Mouse (Mus musculus): ENCODE measurements around the gene Itpr1. TPM values are rescaled to one million over a fixed set of nuclear protein-coding genes. Genes with fewer than 3 reads are reported as not detected.
A peak's percentile ranks its signal among the peaks of the same experiment; 100 is the strongest.

Gene Itpr1
- total RNA-seq, 2 experiments from 2014 or later, result 34.0 to 35.5 TPM

DNA sequence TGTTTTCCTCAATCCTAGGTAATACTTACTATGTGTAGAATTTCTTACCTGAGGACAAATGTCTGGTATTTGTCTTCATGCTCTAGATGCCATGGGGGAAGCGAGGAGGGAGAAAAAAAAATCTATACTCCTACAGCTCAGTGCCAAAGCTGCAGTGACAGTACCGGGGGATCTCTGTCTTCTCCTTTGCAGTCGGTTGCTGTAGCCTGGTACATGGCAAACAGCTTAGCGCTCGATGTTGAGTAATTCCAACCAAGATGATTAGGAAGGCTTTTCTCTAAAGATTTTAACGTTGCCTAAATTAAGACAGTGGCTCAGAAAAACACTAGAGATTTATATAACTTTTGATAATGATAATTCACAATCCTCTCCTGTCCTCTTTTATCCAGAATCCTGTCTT, 221.9 kb downstream of the Itpr1 start:
- no peak for DNase-seq (ENCODE audit: low spot score in 2 of 2)

DNA sequence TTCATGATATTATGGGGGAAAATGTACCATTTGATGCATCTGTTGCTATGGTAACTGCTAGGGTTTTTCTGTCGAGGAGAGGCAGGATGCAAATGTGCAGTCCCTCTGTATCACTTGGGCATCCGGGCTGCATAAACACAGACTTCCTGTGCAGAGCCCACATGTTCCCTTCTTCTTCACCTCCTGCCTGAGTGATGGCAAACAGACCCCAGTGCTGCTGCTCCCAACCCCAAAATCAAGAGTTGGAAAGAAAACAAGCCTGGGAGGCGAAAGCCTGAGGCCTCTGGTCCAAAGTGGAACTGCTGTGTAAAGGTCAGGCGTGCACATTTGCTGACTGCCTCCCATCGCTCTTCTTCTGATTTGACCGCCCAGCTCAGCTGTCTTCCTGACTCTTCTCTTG, 222.6 kb downstream of the Itpr1 start:
- DNase-seq (ENCODE audit: low spot score in 2 of 2), result no peak

DNA sequence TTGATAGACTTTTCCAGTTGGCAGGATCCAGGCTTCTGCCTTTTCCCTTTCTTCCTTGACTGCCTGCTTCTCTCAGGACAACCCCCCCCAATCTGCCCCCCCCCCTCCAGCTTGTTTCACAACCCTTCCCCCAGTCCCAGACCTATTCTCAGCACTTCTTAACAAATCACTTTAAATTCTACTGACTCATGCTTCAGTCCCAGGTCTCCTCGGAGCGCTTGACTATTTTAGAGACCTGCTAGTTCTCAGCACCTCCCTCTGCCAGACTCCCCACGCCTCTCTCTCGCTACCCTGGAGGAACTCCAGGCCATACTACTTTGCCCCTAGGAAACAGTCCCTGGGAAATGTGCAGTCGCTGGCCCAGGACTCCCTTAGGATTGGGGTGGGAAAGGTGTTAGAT, 223.7 kb downstream of the Itpr1 start:
- DNase-seq (ENCODE audit: low spot score in 2 of 2), result no peak

DNA sequence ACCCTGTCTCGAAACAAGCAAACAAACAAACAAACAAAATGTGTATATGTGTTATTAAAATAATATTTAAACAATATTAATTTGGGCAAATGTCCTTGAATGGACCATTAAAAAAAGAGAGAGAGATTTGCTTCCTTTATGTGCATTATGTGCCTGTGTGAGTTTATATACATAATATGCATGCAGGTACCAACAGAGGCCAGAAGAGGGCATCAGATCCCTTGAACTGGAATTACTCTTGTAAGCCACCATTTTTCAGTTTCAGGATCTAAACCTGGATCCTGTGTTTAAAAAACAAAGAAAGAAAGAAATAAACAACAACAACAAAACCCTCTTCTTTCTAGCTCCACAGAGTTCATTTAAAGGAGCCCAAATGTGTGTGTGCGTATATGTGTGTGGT, 228.4 kb downstream of the Itpr1 start:
- DNase-seq (ENCODE audit: low spot score in 2 of 2), result no peak

DNA sequence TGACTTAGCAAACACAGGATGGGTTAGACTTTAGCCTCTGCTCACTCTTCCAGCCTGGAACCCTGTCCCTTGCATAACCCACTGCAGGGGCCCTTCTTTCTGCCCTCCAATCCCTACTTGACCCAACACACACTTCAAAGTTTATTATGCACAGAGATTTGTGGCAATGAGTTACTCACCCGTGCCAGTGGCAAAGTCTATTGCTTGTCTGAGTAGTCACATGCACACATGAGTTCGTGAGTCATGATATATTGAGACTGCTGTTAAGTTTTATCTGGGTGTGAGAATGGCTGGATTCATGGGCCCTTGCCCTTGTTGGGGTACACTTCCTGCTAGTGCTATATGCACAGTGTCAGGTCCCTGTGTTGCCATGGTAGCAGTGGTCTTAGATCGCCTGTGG, 229.4 kb downstream of the Itpr1 start:
- no peak for DNase-seq (ENCODE audit: low spot score in 2 of 2)

DNA sequence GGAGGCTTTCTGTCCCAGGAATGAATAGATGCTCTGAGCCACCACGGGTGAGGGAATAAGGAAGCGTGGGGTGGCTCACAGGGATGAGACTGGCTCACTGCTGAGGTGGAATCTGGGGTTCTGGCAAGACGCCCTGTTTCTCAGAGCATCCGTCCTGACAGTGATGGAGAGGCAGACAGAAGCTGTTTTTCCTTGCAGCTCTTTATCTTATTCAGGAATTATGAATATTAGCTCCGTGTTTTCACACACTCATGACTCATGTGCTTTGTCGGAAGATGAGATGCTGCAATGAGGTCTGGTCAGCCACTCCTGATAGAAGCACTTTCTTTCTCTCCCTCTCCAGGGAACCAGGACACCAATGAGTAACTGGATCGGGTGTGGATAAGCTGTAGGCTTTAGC, 231.5 kb downstream of the Itpr1 start:
- no peak for DNase-seq (ENCODE audit: low spot score in 2 of 2)

DNA sequence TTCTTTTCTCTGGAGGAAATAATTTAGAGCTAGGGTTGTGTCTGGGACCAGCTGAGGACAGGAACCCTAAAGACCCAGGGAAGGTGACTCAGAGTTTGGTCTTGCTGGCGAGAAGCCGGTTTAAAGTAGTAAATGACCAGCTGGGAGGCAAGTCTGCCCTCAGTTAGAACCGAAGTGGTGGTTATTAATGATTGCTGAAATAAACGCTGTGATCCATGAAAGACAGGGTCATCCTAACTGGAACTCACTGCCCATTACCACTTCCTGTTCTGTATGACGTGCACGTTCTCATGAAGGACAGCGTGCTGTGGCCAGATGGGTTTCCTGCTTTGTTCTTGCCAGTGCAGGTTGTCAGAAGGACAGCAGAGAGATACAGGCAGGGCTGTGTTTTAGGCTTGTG, 232.1 kb downstream of the Itpr1 start:
- DNase-seq (ENCODE audit: low spot score in 2 of 2), result no peak

DNA sequence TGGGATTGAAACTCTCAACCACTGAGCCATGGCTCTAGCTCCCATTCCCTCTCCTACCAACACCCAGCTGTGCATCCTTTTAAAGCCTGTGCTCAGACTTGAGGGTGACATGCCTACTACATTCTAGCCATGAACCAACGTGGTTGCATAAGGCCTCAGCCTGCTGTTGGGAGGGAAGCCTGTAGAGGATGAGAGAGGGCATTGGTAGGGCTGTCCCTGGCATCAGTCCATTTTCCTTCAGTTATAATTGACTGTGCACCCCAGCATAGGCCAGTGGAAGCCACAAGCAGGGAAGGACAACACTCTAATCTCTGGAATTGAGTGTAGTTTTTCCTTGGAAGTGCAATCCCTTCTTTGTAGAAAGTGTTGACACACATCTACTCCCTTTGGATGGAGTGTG, 233.9 kb downstream of the Itpr1 start:
- no peak for DNase-seq (ENCODE audit: low spot score in 2 of 2)

DNA sequence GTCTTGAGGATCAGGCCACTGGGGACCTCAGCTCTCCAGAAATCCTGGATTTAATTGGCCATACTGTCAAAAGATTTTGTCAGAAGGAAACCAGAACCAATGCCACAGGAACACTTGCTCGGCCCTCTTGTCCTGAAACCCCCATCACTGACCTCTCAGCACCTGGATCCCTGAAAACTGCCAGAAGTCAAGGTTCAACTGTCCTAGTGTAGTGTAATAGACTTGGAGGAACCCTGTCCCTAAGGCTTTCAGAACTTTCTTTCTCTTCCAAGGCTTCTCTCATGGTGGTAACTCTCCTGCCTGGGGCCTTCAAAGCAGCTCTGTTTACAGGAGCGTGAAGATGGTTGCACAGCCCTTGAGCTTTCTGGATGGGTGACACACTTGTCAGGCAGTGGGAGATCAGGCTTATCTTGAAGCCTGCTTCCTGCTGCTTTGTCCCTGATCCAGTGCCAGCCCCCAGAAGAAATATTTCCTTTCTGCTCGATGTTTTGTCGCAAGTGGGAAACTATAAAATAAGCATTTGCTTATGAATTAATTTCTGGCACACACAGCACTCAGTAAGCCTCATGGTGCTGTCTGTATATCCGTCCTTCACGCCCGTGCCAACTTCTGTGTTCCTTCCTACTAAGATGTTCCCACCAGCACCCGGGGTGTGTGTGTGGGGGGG, 234.4 kb downstream of the Itpr1 start:
- DNase-seq (ENCODE audit: low spot score in 2 of 2), result no peak

DNA sequence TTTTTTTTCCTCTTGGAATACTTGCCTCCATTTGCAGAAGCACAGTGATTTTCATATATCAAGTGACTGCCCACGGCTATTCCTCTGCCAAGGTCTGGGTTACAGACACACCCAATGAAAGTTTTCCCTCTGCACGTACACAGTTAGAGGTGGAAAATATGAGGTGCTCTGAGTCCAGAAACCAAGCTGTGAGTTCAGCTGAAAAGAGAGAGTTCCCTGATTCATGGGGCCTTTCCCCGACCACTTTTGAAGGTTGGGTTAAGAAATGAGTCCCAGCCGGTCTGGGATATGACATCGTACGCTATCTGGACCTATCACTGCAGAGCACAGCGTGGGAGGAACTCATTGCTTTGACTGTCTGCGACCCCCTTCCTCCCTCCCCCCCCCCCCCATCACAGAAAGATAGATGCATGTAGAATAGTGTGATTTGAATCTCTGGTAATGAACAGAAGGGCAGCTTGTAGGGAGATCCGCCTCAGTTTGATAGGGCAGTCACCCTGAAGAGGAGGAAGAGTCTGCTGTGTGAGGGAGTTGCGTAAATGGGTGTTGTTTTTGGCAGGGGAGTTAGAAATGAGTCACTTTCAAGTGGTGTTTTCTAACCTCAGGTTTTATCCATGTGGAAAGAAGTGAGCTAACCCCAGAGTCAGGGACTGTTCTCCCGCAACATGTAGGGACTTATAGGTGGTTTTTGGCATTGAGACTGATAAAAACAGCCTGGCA, 235.3 kb downstream of the Itpr1 start:
- DNase-seq (ENCODE audit: low spot score in 2 of 2), result no peak

DNA sequence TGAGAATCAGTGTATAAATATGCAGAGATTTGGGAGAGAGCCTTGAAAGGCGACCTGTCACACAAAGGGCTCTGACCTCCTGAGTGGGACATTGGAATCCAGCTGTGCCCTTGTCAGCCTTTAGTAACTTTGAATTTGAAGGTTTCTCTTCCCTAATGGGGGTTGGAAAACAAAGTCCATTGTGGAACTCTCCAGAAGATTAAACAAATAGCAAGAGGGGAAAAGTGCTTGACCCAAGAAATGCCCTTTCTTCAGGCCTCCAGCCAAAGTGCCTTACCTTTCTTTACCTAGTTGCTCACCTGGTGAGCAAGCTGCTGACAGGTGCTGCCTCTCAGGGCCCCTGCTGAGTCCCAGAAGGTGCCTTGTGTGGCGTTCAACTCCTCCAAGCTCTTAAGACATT, 236.0 kb downstream of the Itpr1 start:
- no peak for DNase-seq (ENCODE audit: low spot score in 2 of 2)

DNA sequence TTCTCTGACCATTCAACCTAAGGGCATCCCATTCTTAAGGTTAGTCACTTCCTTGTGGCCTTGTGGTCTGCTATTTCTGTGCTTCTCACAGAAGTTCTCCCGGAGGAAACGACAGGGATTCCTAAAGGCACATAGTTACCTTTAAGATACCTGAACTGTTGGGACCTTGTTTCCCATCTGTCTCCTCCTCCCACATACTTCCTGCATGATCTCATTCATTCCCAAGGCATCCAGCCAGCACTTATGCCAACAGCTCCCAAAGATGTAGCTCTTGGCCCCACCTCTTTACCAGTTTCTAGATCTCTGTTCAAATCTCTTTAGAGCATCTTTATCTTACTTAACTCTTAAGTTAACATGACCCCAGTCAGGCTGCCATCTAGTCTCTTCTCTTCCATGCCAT, 238.6 kb downstream of the Itpr1 start:
- DNase-seq (ENCODE audit: low spot score in 2 of 2), result no peak

DNA sequence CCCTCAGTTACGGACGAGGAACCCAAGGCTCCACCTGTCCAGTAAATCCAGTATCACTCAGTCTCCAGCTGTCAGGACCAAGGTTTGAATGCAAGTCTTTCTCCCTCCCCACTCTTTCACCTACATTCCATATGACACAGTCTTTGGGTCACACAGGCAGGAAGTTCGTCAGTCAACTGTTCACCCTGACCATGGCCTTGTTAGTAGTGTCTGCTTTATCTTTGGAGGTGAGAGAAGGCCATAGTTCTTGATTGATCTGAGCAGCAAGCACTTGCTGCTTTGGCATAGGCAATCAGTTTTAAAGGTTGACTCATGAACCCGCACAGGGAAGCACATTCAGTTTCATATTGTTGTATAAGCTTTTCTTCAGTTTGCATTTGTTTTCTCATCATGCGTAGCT, 240.7 kb downstream of the Itpr1 start:
- DNase-seq (ENCODE audit: low spot score in 2 of 2), result no peak

DNA sequence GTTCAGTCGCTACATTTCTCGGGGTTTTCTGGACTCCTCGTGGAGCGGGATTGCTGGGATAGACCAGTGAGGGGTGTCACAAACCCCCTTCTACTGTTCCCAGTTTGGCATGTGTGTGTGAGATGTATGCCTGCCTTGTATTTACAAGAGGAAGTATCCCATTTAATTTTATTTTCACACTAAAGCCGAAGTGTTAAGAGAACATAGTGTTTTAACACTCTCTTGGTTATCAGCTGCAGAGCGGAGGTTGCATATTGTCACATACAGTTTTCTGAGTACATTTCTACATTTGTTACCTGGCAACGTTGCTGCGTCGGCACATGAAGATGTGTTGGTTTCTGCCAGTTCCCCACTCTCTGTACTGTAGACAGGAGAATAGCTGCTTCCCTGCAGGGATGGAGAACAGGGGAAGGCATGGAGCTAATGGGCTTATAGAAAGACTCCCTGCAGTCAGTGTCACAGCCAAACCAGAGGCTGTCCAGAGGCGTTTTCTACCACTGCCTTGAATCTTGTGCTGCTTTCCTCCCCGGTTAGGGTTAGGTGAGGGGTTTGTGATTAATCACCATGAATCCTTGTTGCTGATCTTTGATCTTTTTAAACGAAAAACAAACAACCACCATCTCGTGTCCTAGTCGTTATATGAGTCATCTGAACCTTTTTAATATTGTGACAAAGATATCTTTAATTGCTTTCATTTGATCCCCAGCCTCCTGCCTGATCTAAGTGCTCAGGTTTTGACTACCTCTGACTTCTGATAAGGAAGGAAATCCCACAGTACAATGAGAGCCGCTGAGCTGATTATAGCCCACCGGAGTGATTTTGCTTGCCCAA, 241.4 kb downstream of the Itpr1 start:
- DNase-seq (ENCODE audit: low spot score in 2 of 2), result no peak

DNA sequence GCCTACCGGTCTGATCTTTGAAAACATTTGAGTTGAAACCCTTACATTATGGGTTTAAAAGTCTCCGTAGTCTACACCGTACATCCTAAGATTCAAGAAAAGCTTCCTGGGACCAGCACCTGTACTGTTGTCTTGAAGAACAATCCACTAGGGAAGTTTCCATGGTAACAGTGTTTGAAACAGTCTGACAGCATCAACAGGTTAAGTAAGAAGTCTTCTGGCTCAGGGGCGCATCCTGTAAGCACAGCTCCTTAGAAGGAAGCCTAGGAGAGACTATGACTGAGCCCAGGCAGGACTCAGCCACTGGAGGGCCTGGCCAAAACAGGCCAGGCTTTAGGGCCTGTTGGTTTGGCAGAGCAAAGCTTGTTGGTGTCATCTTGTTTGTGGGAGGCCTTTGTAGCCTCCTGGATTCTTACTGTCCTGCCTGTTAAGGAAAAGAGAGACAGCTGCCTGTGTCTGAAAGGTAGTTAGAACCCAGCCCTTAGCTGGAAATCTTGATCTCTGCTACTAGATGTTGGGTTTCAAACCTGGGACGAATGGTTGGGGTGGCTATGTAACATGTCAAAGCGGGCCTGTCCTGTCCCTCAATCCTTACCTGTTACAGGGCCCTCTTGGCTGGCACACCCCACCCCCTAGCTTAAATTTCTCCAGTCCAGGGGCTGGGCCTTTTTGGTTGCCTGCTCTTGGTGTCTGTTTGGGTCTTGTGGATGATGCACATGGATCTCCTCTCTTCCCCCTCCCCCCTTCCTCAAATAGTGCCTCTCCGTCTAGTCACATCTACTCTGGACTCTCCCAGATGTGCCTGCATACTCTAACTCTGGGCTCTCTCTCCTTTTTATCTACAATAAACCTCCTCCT, 242.3 kb downstream of the Itpr1 start:
- no peak for DNase-seq (ENCODE audit: low spot score in 2 of 2)

DNA sequence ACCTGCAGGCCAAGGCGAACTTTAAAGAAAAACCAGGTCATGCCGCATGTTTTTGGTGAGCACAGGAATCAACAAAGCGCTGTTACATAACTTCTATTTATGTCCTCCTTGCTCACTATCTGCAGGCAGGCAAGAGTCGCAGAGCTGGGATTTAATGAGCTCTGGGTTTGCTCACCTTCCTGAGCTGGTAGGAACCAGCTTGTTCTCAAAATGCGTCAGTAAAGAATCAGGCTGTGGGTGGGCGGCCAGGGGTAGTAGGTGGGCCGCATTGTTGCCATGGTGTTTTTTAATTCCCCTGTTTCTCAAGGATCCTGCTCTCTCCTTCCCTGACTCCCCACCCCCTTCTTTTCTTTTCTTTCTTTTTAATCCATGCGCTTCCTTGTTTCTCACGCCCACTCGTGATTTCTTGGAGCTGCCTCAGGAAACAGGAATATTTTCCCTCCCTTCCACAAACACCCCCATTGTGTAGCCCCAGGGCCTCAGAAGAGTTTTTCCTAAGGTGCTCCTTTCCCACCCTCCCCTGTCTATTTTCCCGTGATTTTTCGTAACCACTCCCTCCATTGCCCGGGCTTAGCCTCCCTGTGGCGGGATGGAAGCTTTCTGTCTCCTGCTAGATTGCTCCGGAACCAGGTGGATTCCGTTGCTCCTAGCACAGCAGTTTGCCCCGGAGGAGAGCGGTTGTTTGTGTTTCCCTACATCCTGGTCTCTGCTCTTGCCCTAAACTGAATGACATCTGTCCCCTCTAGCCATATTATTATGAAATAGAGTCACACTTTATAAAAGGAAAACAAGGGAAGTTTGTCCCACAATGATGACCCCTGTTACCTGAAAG, 243.6 kb downstream of the Itpr1 start:
- DNase-seq (ENCODE audit: low spot score in 2 of 2), result peak in 1 of 2 experiments; percentile 35

DNA sequence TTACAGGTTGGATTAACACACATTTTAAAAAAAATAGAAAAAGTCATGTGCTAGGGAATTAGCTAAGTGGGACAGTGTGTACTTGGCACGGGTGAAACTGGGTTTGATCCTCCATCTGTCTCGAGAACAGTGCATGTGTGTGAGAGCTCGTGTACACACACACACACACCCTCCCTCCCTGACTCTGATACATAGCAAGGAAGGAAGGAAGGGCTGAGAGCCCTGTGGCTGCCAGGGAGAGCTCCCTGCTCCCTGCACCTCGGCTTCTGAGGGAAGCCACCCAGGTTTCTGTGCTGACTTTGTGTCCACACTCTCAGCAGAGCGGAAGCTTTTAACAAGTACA, 244.1 kb downstream of the Itpr1 start:
- no peak for DNase-seq (ENCODE audit: low spot score in 2 of 2)

DNA sequence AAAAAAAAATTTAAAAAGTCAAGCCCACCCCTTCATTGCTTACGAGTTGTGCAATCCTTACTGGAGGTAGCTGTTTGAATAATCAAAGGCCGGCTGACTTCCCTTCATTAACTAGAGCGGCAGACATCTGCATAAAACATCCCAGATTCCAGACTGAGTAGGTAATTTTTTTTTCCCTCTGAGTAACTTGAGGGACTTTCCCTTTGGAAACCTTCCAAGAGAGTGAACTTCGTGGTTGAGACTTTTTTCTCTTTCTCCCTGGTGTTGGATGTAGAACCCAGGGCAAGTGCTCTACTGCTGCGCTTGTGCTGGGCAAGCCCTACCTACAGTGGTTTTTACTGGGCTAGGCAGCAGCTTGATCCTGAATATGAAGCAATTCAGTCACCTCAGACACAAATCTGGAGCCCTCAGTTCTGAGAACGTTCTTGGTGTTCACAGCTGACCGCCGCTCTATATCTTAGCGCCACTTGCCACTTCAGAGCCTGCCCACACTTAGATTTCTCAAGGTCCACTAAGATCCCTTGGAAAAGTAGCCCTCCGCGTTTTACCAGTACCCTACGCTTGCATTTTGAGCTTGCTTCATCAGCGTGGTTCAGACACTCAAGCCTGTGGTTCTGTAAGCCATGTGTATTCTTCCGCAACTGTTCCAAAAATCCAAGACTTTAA, 244.8 kb downstream of the Itpr1 start:
- no peak for DNase-seq (ENCODE audit: low spot score in 2 of 2)

DNA sequence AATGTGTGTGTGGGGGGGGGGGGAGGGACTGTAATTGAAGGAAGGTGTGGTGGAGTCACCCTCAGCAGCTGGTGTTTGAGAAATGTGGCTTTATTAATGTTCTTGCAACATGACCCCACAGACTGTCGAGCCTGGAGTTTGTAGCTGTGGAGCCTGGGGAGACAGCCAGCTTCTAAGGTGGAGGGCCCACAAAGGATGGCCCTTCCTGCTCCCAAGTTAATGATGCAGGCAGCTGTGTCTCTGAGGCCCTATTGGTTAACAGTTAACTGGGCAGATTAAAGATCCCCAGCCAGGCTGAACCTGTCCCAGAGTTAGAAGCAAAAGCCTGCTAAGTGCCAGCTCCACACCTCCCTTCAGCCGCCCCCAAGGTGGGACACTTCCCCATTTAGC, 245.3 kb downstream of the Itpr1 start:
- peak in 1 of 2 experiments; percentile 23 for DNase-seq (ENCODE audit: low spot score in 2 of 2)

DNA sequence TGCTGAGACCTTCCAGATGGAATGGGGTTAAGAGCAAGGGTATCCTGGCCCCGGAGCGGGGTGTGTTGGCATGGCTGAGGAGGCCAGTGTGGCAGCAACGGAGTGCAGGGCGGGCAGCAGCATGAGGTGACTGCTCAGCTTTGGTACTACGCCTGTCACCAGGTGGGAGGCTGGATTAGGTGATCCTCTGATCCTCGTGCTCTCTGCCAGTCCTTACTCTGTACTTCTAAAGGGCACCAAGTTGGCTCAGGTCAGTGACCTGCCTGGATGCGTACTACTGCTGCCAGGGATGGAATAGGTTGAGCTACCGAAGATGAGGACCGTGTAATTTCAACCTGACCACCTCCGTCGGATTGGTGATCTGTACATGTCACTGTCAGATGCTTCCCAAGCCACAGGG, 245.9 kb downstream of the Itpr1 start:
- no peak for DNase-seq (ENCODE audit: low spot score in 2 of 2)

Data from gastrocnemius, postnatal 4 days (tissue).